Mouse (Mus musculus): Measurements from ENCODE around the gene Elfn2. TPM values are rescaled to one million over a fixed set of nuclear protein-coding genes. Genes with fewer than 3 reads are reported as not detected.

Elfn2 gene
- total and polyA plus RNA-seq, 2 experiments = not detected

DNA sequence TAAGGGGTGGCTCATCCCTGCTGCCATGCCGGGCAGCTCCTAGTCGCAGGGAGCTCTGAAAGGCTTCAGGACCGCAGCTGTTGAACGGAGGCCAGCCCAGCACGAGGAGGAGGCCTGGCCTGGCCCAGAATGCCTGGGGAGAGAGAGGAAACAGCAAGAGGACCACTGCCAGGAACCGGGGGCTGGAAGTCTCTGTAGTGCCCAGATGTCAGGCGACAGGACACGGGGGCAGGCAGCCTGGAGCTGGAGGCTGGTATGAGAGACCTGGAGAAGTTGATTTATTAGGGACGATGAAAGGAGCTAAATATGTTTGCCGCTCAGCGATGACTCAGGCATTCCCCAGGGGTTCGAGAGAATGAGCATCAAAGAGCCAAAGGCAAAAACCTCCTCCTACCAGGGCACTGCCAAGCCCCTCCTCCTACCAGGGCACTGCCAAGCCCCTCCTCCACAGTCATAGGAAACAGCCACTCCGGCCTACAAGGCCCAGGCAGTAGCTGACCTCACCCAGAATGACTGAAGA is 94.1 kb downstream of the Elfn2 start:
- Histone ChIP-seq H3K4me1 (ENCODE audit: control insufficient read depth, insufficient read depth, low read length) (no peaks in the 10 kb centered on the region), H3K27ac (replicated peaks; ENCODE audit: insufficient read depth, low read depth, low read length) (no peak overlapping the region), H3K79me2 (ENCODE audit: control insufficient read depth, insufficient read depth, low read length) (no peaks in the 10 kb centered on the region), H3K27me3 (ENCODE audit: control insufficient read depth, insufficient read depth, low read length) (no peaks in the 10 kb centered on the region), H3K9ac (ENCODE audit: low read depth, low read length) (no peak overlapping the region), H3K4me3 (ENCODE audit: insufficient read depth, low read depth, low read length) (no peak overlapping the region), H3K36me3 (ENCODE audit: control insufficient read depth, insufficient read depth, low read length) (no peaks in the 10 kb centered on the region)
- 47% methylated on average over 13 of the region's 13 CpGs for WGBS
- TF ChIP-seq POLR2A (IDR thresholded peaks at IDR 0.05; ENCODE audit: extremely low read depth, insufficient read depth, low read length) (no peak), CTCF (IDR thresholded peaks at IDR 0.05; ENCODE audit: low read depth, low read length) (no peak)
- DNase-seq (ENCODE audit: extremely low read depth, low read depth, low spot score) = peak; percentile 28

DNA sequence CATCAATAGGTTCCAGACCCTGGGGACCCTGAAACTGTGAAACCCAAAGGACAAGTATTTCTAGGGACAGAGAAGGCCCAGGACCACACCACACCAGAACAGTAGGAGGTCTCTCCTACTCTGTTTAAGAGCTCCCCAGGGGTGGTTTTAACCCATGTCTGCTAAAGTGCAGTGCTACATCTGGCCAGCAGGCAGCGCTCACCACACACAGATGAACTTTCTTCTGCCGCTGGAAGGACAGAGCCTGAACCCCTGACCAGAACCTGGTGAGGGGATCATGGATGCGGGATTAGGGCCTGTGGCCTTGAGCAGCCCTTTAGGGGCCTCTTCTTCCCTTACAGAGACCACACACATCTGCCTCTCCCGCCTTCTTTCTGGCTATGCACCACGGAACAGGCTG is 95.1 kb downstream of the Elfn2 start:
- no peaks in the 10 kb centered on the region for H3K36me3 ChIP-seq (ENCODE audit: control insufficient read depth, insufficient read depth, low read length)
- no peak overlapping the region for H3K27ac ChIP-seq (replicated peaks; ENCODE audit: insufficient read depth, low read depth, low read length)
- no peaks in the 10 kb centered on the region for H3K79me2 ChIP-seq (ENCODE audit: control insufficient read depth, insufficient read depth, low read length)
- H3K4me1 ChIP-seq (ENCODE audit: control insufficient read depth, insufficient read depth, low read length) = no peaks in the 10 kb centered on the region
- TF ChIP-seq POLR2A (IDR thresholded peaks at IDR 0.05; ENCODE audit: extremely low read depth, insufficient read depth, low read length) = no peak
- TF ChIP-seq CTCF (IDR thresholded peaks at IDR 0.05; ENCODE audit: low read depth, low read length) = peak; percentile 90
- no peaks in the 10 kb centered on the region for H3K27me3 ChIP-seq (ENCODE audit: control insufficient read depth, insufficient read depth, low read length)
- 31% methylated on average over 5 of the region's 5 CpGs for WGBS
- no peak overlapping the region for H3K4me3 ChIP-seq (ENCODE audit: insufficient read depth, low read depth, low read length)
- no peak for DNase-seq (ENCODE audit: extremely low read depth, low read depth, low spot score)
- H3K9ac ChIP-seq (ENCODE audit: low read depth, low read length) = no peak overlapping the region

Other genes starting within 250 kb of the Elfn2 start
- 0.83 and 1.1 TPM in 2 replicates for gene Il2rb, start 223.5 kb downstream of the Elfn2 start, total RNA-seq (2014; rRNA removed)
- gene Il2rb, start 223.5 kb downstream of the Elfn2 start, polyA plus RNA-seq (2012; rRNA removed) = 2.4 and 4.0 TPM in 2 replicates
- 0.28 and 0.54 TPM in 2 replicates for gene C1qtnf6, start 187.4 kb downstream of the Elfn2 start, total RNA-seq (2014; rRNA removed)
- 2.2 and 2.5 TPM in 2 replicates for gene C1qtnf6, start 187.4 kb downstream of the Elfn2 start, polyA plus RNA-seq (2012; rRNA removed)
- gene Sstr3, start 174.1 kb downstream of the Elfn2 start, total RNA-seq (2014; rRNA removed) = under 0.01 TPM in 1 of 2 replicates, not detected in the other
- not detected in 2 replicates for gene Sstr3, start 174.1 kb downstream of the Elfn2 start, polyA plus RNA-seq (2012; rRNA removed)
- 2.8 and 4.5 TPM in 2 replicates for gene Rac2, start 146.0 kb downstream of the Elfn2 start, total RNA-seq (2014; rRNA removed)
- gene Rac2, start 146.0 kb downstream of the Elfn2 start, polyA plus RNA-seq (2012; rRNA removed) = 30.8 and 35.9 TPM in 2 replicates
- 4.7 and 7.2 TPM in 2 replicates for gene Cyth4, start 121.7 kb downstream of the Elfn2 start, total RNA-seq (2014; rRNA removed)
- 3.3 and 5.7 TPM in 2 replicates for gene Cyth4, start 121.7 kb downstream of the Elfn2 start, polyA plus RNA-seq (2012; rRNA removed)
- 0.74 and 1.1 TPM in 2 replicates for gene Mfng, start 54.7 kb upstream of the Elfn2 start, total RNA-seq (2014; rRNA removed)
- gene Mfng, start 54.7 kb upstream of the Elfn2 start, polyA plus RNA-seq (2012; rRNA removed) = 1.2 and 2.3 TPM in 2 replicates
- gene Card10, start 84.3 kb upstream of the Elfn2 start, total RNA-seq (2014; rRNA removed) = 2.7 and 4.3 TPM in 2 replicates
- gene Card10, start 84.3 kb upstream of the Elfn2 start, polyA plus RNA-seq (2012; rRNA removed) = 15.0 and 18.7 TPM in 2 replicates
- gene Cdc42ep1, start 123.9 kb upstream of the Elfn2 start, total RNA-seq (2014; rRNA removed) = 6.5 and 8.5 TPM in 2 replicates
- gene Cdc42ep1, start 123.9 kb upstream of the Elfn2 start, polyA plus RNA-seq (2012; rRNA removed) = 39.7 and 42.7 TPM in 2 replicates
- gene Lgals2, start 136.8 kb upstream of the Elfn2 start, total RNA-seq (2014; rRNA removed) = 0.55 TPM in 1 of 2 replicates, not detected in the other
- gene Lgals2, start 136.8 kb upstream of the Elfn2 start, polyA plus RNA-seq (2012; rRNA removed) = 0.57 TPM in 1 of 2 replicates, not detected in the other
- gene Gga1, start 158.4 kb upstream of the Elfn2 start, total RNA-seq (2014; rRNA removed) = 4.4 and 6.4 TPM in 2 replicates
- gene Gga1, start 158.4 kb upstream of the Elfn2 start, polyA plus RNA-seq (2012; rRNA removed) = 34.9 and 42.7 TPM in 2 replicates
- gene Gm49510, start 180.9 kb upstream of the Elfn2 start, total RNA-seq (2014; rRNA removed) = not detected in 2 replicates
- not detected in 2 replicates for gene Gm49510, start 180.9 kb upstream of the Elfn2 start, polyA plus RNA-seq (2012; rRNA removed)
- 0.37 and 2.3 TPM in 2 replicates for gene Sh3bp1, start 181.0 kb upstream of the Elfn2 start, total RNA-seq (2014; rRNA removed)
- 3.7 and 6.0 TPM in 2 replicates for gene Sh3bp1, start 181.0 kb upstream of the Elfn2 start, polyA plus RNA-seq (2012; rRNA removed)
- 0.27 and 0.37 TPM in 2 replicates for gene Pdxp, start 195.1 kb upstream of the Elfn2 start, total RNA-seq (2014; rRNA removed)
- 0.62 and 1.2 TPM in 2 replicates for gene Pdxp, start 195.1 kb upstream of the Elfn2 start, polyA plus RNA-seq (2012; rRNA removed)
- gene Lgals1, start 208.0 kb upstream of the Elfn2 start, total RNA-seq (2014; rRNA removed) = 23.2 and 31.6 TPM in 2 replicates
- 25.2 and 26.9 TPM in 2 replicates for gene Lgals1, start 208.0 kb upstream of the Elfn2 start, polyA plus RNA-seq (2012; rRNA removed)
- 4.0 and 5.3 TPM in 2 replicates for gene Nol12, start 216.2 kb upstream of the Elfn2 start, total RNA-seq (2014; rRNA removed)
- gene Nol12, start 216.2 kb upstream of the Elfn2 start, polyA plus RNA-seq (2012; rRNA removed) = 10.3 and 13.1 TPM in 2 replicates
- gene Triobp, start 229.0 kb upstream of the Elfn2 start, total RNA-seq (2014; rRNA removed) = 11.9 and 14.3 TPM in 2 replicates
- gene Triobp, start 229.0 kb upstream of the Elfn2 start, polyA plus RNA-seq (2012; rRNA removed) = 19.9 and 24.3 TPM in 2 replicates

All from liver, adult 2 months (tissue).